Mouse (Mus musculus) brain, embryonic 14.5 days (tissue): ENCODE data around the gene Nrip1.

Experiments used
- CTCF ChIP-seq: fragments of 200-500 bp; IDR thresholded peaks from 2 replicates; pipeline ENCODE4 v1.5.1; 2012; ENCODE audit warnings: inconsistent platforms, mild to moderate bottlenecking, moderate library complexity, borderline replicate concordance; ENCODE audit not compliant: insufficient read depth, insufficient read length; ENCODE audit errors: extremely low read depth
- POLR2A ChIP-seq: fragments of 200-500 bp; IDR thresholded peaks from 2 replicates; pipeline ENCODE4 v1.6.1; 2012; ENCODE audit warnings: mild to moderate bottlenecking, inconsistent platforms, borderline replicate concordance; ENCODE audit not compliant: poor library complexity, insufficient read depth, insufficient read length, severe bottlenecking; ENCODE audit errors: extremely low read depth

GRCm38 (mm10) chr16:76315642-76316041, 58.0 kb downstream of the Nrip1 start:
- TF ChIP-seq CTCF (no peak), POLR2A (no peak)
